Mouse (Mus musculus): ENCODE results near the gene Sdk1. TPM values are rescaled to one million over a fixed set of nuclear protein-coding genes. Genes with fewer than 3 reads are reported as not detected.

The Sdk1 gene
- total RNA-seq, 2 experiments from 2014 or later = not detected

- no peak for ATAC-seq (replicated peaks; ENCODE audit: low FRiP score, low TSS enrichment, poor library complexity, severe bottlenecking)
These were observed 595.7 kb downstream of the Sdk1 start for GRCm38 (mm10) chr5:141836892-141837455.

- ATAC-seq (replicated peaks; ENCODE audit: low FRiP score, low TSS enrichment, poor library complexity, severe bottlenecking) = no peak
These were observed 603.4 kb downstream of the Sdk1 start for GRCm38 (mm10) chr5:141844701-141845100.

- no peak for ATAC-seq (replicated peaks; ENCODE audit: low FRiP score, low TSS enrichment, poor library complexity, severe bottlenecking)
These were observed 606.4 kb downstream of the Sdk1 start for GRCm38 (mm10) chr5:141847686-141848085.

- ATAC-seq (replicated peaks; ENCODE audit: low FRiP score, low TSS enrichment, poor library complexity, severe bottlenecking) = no peak
These were observed 610.9 kb downstream of the Sdk1 start for GRCm38 (mm10) chr5:141852175-141852574.

DNA sequence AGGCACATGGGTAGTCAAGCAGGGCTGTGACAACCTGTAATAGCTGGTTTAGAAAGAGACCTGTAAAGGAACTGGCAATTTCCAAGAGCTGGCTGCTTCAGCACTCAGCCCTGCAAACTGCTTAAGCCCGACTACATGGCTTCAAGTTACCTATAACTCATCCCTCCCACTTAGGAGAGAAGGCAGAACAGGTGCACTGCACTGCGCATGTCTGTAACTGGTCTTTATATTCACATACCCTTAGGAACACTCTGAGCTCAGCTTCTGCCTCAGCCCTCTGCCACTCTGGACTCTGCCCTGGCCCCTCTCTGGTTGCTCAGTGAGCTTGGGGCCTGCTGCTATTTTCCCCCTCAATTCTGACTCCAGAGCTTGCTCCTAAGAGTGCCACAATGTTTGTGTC, 615.2 kb downstream of the Sdk1 start:
- ATAC-seq (replicated peaks; ENCODE audit: low FRiP score, low TSS enrichment, poor library complexity, severe bottlenecking) = no peak

- no peak for ATAC-seq (replicated peaks; ENCODE audit: low FRiP score, low TSS enrichment, poor library complexity, severe bottlenecking)
These were observed 616.5 kb downstream of the Sdk1 start for GRCm38 (mm10) chr5:141857781-141858180.

GRCm38 (mm10) chr5:141858406-141859160, 617.3 kb downstream of the Sdk1 start:
- no peak for ATAC-seq (replicated peaks; ENCODE audit: low FRiP score, low TSS enrichment, poor library complexity, severe bottlenecking)

DNA sequence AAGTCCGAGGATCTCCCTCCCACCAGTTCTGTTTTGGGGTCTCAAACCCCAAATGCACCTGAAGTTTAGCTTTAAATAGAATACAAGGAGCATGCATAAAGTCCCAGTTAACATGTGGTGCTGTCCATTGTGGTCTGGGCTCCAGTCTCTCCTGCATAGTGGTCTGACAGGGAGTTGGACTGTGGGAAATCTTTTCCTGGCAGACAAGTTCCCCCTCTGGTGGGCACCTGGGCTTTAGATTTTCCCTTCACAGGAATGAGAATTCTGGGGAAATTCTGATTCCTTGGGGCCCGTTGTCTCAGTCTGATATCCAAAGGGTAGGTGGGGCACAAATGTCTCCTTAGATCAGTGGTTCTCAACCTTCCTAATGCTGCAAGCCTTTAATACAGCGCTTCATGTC, 624.8 kb downstream of the Sdk1 start:
- ATAC-seq (replicated peaks; ENCODE audit: low FRiP score, low TSS enrichment, poor library complexity, severe bottlenecking) = no peak

DNA sequence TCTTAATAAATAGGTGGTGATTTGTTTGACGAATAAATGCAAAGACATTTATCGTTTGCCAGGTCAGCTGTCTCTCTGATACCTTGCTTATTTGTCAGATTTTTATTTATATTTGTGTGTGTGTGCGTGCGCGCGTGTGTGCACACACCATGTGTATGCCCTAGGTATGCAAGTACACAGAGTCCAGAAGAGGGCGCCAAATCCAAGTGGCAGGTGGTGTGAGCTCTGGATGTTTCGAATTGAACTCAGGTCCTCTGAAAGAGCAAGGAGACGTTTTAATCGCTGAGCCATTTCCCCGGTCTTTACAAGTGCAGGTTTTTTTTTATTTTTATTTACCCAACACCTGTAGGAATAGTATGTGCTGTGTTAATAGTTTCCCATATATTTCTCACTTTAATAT, 632.5 kb downstream of the Sdk1 start:
- ATAC-seq (replicated peaks; ENCODE audit: low FRiP score, low TSS enrichment, poor library complexity, severe bottlenecking) = no peak

DNA sequence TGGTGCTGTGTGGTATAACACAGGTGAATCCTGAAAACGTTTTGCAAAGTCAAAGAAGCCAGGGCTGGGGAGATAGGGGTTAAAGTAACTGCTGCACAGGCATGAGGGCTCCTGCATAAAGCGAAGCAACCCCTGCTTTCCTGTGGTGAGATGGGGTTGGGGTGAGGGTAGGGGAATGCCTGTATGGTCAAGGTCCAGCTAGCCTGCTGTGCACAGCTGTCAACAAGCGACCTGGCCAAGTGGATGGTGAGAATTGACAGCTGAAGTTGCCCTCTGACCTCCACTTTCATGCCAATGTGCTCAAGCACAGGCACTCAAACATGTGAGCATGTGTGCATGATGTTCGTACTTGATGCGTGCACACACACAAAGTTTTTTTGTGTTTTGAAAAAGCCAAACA, 639.4 kb downstream of the Sdk1 start:
- no peak for ATAC-seq (replicated peaks; ENCODE audit: low FRiP score, low TSS enrichment, poor library complexity, severe bottlenecking)

- ATAC-seq (replicated peaks; ENCODE audit: low FRiP score, low TSS enrichment, poor library complexity, severe bottlenecking) = no peak
These were observed 642.9 kb downstream of the Sdk1 start for GRCm38 (mm10) chr5:141884111-141884647.

DNA sequence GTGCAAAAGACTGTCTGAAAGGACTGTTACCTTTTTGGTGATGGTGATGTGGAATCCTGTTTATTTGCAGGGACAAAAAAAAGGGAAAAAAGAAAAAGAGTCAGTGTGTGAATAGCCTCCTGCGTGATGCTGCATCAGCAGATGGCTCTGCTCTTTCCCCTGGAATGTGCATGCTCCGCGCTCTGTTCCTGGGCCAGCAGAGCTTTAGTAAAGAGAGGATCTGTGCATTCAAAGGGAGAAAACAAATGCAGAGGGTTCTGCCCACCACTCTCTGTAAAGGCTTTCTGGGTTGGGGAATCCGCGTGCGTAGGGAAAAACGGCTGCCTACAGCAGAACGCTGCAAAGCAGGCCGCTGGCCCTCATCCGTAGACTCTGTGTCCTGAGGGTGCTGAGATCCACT, 644.7 kb downstream of the Sdk1 start:
- ATAC-seq (replicated peaks; ENCODE audit: low FRiP score, low TSS enrichment, poor library complexity, severe bottlenecking) = no peak

DNA sequence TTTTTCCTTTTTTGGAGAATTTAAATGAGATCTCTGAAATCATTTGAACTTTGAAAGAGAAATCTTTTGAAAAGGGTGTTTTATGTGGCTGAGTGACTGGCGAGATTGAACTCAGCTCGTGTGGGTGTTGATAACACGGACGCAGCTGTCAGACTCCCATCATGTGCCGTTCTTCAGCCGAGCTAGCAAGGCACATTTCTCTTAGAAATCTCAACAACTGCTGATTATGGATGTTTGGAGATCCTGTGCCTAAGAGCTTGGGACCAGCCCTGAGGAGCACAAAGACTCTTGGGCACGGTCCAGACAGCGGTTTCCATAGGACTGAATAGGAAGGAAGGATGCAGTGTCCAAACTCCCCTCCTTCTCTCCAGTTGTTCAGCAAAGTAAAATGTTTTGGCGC, 648.5 kb downstream of the Sdk1 start:
- no peak for ATAC-seq (replicated peaks; ENCODE audit: low FRiP score, low TSS enrichment, poor library complexity, severe bottlenecking)

DNA sequence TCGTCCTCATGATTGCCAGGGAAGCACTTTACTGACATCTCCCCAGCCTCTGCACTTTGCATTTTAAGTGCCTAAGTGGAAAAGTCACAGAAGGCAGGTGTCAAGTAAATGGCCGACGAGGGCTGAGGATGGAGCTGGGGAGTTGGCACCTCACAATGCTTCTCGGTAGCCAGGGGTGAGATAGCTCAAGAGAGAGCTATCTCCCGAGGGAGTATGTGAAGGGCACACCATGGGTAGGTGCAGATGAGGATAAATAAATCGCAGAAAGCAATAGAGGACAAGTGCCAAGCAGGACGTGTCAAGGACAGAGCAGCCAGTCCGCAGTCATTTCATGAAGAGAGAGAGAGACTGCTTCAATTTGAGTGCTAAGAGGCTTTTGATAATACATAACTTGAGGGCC, 655.1 kb downstream of the Sdk1 start:
- no peak for ATAC-seq (replicated peaks; ENCODE audit: low FRiP score, low TSS enrichment, poor library complexity, severe bottlenecking)

DNA sequence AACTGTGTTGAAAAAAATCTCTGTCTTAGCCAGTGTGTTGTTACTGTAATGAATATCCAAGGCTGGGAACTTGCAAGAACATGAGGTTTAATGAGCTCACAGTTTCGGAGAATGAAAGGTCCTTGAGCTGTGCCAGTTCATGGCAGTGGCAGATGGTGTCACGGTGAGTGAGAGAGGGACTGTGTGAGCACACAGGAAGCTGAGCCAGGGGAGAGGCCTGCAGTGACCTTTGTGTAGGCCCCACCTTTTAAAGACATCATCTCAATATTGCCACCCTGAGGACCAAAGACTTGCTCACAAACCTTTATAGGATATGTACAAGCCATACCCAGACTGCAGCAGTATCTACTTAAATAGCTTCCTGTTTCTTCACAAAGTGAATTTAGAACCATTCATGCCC, 656.2 kb downstream of the Sdk1 start:
- no peak for ATAC-seq (replicated peaks; ENCODE audit: low FRiP score, low TSS enrichment, poor library complexity, severe bottlenecking)

DNA sequence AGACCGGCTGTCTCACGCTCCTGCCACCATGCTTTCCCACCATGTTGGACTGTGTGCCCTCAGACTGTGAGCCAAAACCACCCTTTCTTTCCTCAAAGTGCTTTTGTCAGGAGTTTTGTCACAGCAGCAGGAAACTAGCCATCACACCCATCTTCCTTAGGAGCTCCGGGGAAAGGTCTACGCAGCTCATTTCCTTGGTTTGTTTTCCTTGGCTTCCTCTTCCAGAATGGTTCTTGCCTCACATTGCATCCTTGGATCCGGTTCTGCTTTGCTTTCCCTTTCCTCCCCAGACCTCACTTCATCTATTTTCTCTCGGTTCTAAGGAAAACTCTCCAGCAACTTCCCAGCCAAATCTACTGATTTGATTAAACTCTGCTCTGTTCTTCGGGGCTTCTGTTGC, 658.5 kb downstream of the Sdk1 start:
- no peak for ATAC-seq (replicated peaks; ENCODE audit: low FRiP score, low TSS enrichment, poor library complexity, severe bottlenecking)

- no peak for ATAC-seq (replicated peaks; ENCODE audit: low FRiP score, low TSS enrichment, poor library complexity, severe bottlenecking)
These were observed 661.4 kb downstream of the Sdk1 start for GRCm38 (mm10) chr5:141902544-141903250.

DNA sequence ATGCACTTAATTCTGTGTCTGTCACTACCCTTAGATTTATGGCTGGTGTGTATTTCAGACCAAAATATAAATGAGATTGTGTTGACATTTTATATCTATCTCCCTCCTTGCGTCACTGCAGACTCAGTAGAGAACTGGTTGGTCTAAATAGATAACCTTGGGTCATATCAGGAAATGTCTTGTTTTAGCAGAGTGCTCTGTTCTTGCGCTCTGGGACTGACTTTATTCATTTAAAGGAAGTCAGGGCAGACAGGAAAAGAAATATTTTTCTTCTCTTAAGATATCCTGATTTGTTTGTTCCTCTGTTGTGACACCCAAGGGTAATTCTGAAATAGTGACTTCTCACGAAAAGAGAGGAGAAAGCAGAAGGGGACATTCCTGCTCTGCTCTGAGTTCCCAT, 669.2 kb downstream of the Sdk1 start:
- no peak for ATAC-seq (replicated peaks; ENCODE audit: low FRiP score, low TSS enrichment, poor library complexity, severe bottlenecking)

- no peak for ATAC-seq (replicated peaks; ENCODE audit: low FRiP score, low TSS enrichment, poor library complexity, severe bottlenecking)
These were observed 669.6 kb downstream of the Sdk1 start for GRCm38 (mm10) chr5:141910886-141911285.

GRCm38 (mm10) chr5:141912881-141913280, 671.6 kb downstream of the Sdk1 start:
- ATAC-seq (replicated peaks; ENCODE audit: low FRiP score, low TSS enrichment, poor library complexity, severe bottlenecking) = no peak

- no peak for ATAC-seq (replicated peaks; ENCODE audit: low FRiP score, low TSS enrichment, poor library complexity, severe bottlenecking)
These were observed 675.7 kb downstream of the Sdk1 start for GRCm38 (mm10) chr5:141916954-141917353.
